Mouse (Mus musculus): ENCODE measurements at regions not wholly inside any gene's neighbourhood (a gene's known extent, or its start where the extent isn't known, plus 50 kb on each side); places are given as distances from the start of the nearest gene placed in this dataset.

GRCm38 (mm10) chr1:35579992-35580391 is 488.2 kb upstream of the Hs6st1 start:
- Histone ChIP-seq H3K9me3 (ENCODE audit: low read length) (no peaks in the 10 kb centered on the region), H3K36me3 (ENCODE audit: insufficient read depth, low read length) (no peaks in the 10 kb centered on the region), H3K4me3 (replicated peaks; ENCODE audit: low read length) (no peak overlapping the region), H3K4me1 (replicated peaks; ENCODE audit: low read depth, low read length) (no peaks in the 10 kb centered on the region), H3K27me3 (ENCODE audit: insufficient read depth, low read length) (no peaks in the 10 kb centered on the region)
- TF ChIP-seq POU5F1 (IDR thresholded peaks at IDR 0.05; ENCODE audit: borderline replicate concordance, low read length) (no peak), CTCF (conservative IDR thresholded peaks at IDR 0.05; ENCODE audit: low read length) (no peak), NANOG (IDR thresholded peaks at IDR 0.05; ENCODE audit: borderline replicate concordance, low read length) (no peak)

GRCm38 (mm10) chr1:35580474-35580873 is 487.7 kb upstream of the Hs6st1 start:
- no peak for TF ChIP-seq CTCF (conservative IDR thresholded peaks at IDR 0.05; ENCODE audit: low read length)
- TF ChIP-seq NANOG (IDR thresholded peaks at IDR 0.05; ENCODE audit: borderline replicate concordance, low read length) = no peak
- TF ChIP-seq POU5F1 (IDR thresholded peaks at IDR 0.05; ENCODE audit: borderline replicate concordance, low read length) = no peak
- H3K36me3 ChIP-seq (ENCODE audit: insufficient read depth, low read length) = no peaks in the 10 kb centered on the region
- H3K9me3 ChIP-seq (ENCODE audit: low read length) = no peaks in the 10 kb centered on the region
- H3K27me3 ChIP-seq (ENCODE audit: insufficient read depth, low read length) = no peaks in the 10 kb centered on the region
- H3K4me1 ChIP-seq (replicated peaks; ENCODE audit: low read depth, low read length) = no peaks in the 10 kb centered on the region
- H3K4me3 ChIP-seq (replicated peaks; ENCODE audit: low read length) = no peak overlapping the region

GRCm38 (mm10) chr1:35587900-35588299 is 480.3 kb upstream of the Hs6st1 start:
- Histone ChIP-seq H3K27me3 (ENCODE audit: insufficient read depth, low read length) (no peaks in the 10 kb centered on the region), H3K4me1 (replicated peaks; ENCODE audit: low read depth, low read length) (no peaks in the 10 kb centered on the region), H3K4me3 (replicated peaks; ENCODE audit: low read length) (no peak overlapping the region), H3K9me3 (ENCODE audit: low read length) (no peaks in the 10 kb centered on the region), H3K36me3 (ENCODE audit: insufficient read depth, low read length) (no peaks in the 10 kb centered on the region)
- TF ChIP-seq NANOG (IDR thresholded peaks at IDR 0.05; ENCODE audit: borderline replicate concordance, low read length) (no peak), POU5F1 (IDR thresholded peaks at IDR 0.05; ENCODE audit: borderline replicate concordance, low read length) (no peak), CTCF (conservative IDR thresholded peaks at IDR 0.05; ENCODE audit: low read length) (no peak)

DNA sequence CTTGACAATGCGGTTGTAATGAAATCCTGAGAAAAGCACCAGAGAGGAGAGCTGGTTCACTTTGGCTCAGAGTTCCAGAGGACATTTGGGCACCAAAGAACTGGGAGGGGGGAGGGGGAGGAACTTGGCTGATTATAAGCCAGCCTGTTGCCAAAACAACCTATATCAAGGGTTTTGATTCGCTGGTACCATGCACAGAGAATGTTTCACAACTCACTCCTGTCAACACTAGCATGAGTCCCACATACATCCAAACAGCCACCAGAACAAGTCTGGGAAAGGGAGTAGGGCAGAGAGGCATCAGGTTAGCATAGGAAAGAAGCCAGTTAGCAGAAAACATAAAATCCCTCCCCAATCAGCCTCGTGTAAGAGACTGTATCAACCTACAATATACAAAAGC is 479.3 kb upstream of the Hs6st1 start:
- TF ChIP-seq NANOG (IDR thresholded peaks at IDR 0.05; ENCODE audit: borderline replicate concordance, low read length) (no peak), POU5F1 (IDR thresholded peaks at IDR 0.05; ENCODE audit: borderline replicate concordance, low read length) (no peak), CTCF (conservative IDR thresholded peaks at IDR 0.05; ENCODE audit: low read length) (no peak)
- no peaks in the 10 kb centered on the region for H3K27me3 ChIP-seq (ENCODE audit: insufficient read depth, low read length)

GRCm38 (mm10) chr1:35600847-35601246 is 467.4 kb upstream of the Hs6st1 start:
- Histone ChIP-seq H3K4me3 (replicated peaks; ENCODE audit: low read length) (no peak overlapping the region), H3K9me3 (ENCODE audit: low read length) (no peaks in the 10 kb centered on the region), H3K36me3 (ENCODE audit: insufficient read depth, low read length) (no peaks in the 10 kb centered on the region), H3K4me1 (replicated peaks; ENCODE audit: low read depth, low read length) (no peaks in the 10 kb centered on the region), H3K27me3 (ENCODE audit: insufficient read depth, low read length) (no peaks in the 10 kb centered on the region)
- no peak for TF ChIP-seq POU5F1 (IDR thresholded peaks at IDR 0.05; ENCODE audit: borderline replicate concordance, low read length)
- TF ChIP-seq CTCF (conservative IDR thresholded peaks at IDR 0.05; ENCODE audit: low read length) = no peak
- no peak for TF ChIP-seq NANOG (IDR thresholded peaks at IDR 0.05; ENCODE audit: borderline replicate concordance, low read length)

More for the DNA sequence above, 479.3 kb upstream of the Hs6st1 start:
- Histone ChIP-seq H3K4me1 (replicated peaks; ENCODE audit: low read depth, low read length) (no peaks in the 10 kb centered on the region), H3K9me3 (ENCODE audit: low read length) (no peaks in the 10 kb centered on the region), H3K4me3 (replicated peaks; ENCODE audit: low read length) (no peak overlapping the region), H3K36me3 (ENCODE audit: insufficient read depth, low read length) (no peaks in the 10 kb centered on the region)

GRCm38 (mm10) chr1:35615131-35615530 is 453.1 kb upstream of the Hs6st1 start:
- Histone ChIP-seq H3K4me1 (replicated peaks; ENCODE audit: low read depth, low read length) (no peaks in the 10 kb centered on the region), H3K4me3 (replicated peaks; ENCODE audit: low read length) (no peak overlapping the region), H3K27me3 (ENCODE audit: insufficient read depth, low read length) (no peaks in the 10 kb centered on the region), H3K36me3 (ENCODE audit: insufficient read depth, low read length) (no peaks in the 10 kb centered on the region), H3K9me3 (ENCODE audit: low read length) (peaks cover 2% of the 10 kb centered on the region; the same call in 1 of the 2 replicates)
- TF ChIP-seq CTCF (conservative IDR thresholded peaks at IDR 0.05; ENCODE audit: low read length) (no peak), NANOG (IDR thresholded peaks at IDR 0.05; ENCODE audit: borderline replicate concordance, low read length) (no peak), POU5F1 (IDR thresholded peaks at IDR 0.05; ENCODE audit: borderline replicate concordance, low read length) (no peak)

DNA sequence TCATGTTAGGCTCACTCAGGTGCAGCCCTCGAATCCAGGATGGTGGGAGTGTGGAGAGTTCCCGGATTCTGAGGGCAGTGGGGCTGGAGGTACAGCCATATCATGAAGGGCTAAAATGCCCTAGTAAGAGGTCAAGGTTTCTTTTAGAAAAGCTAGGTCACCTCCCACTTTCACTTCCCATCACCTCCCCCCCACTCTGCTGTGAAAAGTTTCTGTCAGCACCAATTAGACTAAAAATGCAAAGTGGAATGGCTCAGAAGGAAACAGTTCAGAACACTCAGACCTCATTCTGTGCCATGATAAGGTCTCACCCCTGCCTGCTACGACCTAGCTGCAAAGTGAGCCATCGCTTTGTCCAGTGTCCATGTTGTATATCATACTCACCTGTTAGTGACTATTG is 448.7 kb upstream of the Hs6st1 start:
- H3K36me3 ChIP-seq (ENCODE audit: insufficient read depth, low read length) = no peaks in the 10 kb centered on the region
- no peak overlapping the region for H3K4me3 ChIP-seq (replicated peaks; ENCODE audit: low read length)
- TF ChIP-seq CTCF (conservative IDR thresholded peaks at IDR 0.05; ENCODE audit: low read length) (no peak), NANOG (IDR thresholded peaks at IDR 0.05; ENCODE audit: borderline replicate concordance, low read length) (no peak), POU5F1 (IDR thresholded peaks at IDR 0.05; ENCODE audit: borderline replicate concordance, low read length) (no peak)
- H3K4me1 ChIP-seq (replicated peaks; ENCODE audit: low read depth, low read length) = no peaks in the 10 kb centered on the region
- H3K27me3 ChIP-seq (ENCODE audit: insufficient read depth, low read length) = no peaks in the 10 kb centered on the region
- no peaks in the 10 kb centered on the region for H3K9me3 ChIP-seq (ENCODE audit: low read length)

DNA sequence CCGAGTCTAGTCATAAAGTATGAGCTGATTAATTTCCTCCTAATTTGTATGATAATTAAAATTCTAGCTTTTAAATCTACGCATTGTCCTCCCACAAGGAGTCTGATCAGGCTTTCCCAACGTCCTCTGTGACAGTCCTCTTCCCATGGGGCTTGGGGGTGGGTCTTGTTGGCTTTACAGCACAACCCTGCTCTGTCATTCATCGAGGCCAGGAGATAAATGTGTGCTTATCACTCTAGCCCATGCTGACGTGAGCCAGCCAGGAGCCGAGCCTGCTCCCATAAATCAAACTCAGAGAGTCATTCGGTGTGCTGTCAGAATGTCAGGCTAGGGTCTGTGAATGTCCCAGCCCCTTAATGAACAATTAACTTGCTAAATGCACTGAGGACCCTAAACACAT is 425.6 kb upstream of the Hs6st1 start:
- no peak for TF ChIP-seq CTCF (conservative IDR thresholded peaks at IDR 0.05; ENCODE audit: low read length)
- no peak for TF ChIP-seq POU5F1 (IDR thresholded peaks at IDR 0.05; ENCODE audit: borderline replicate concordance, low read length)
- no peak for TF ChIP-seq NANOG (IDR thresholded peaks at IDR 0.05; ENCODE audit: borderline replicate concordance, low read length)
- H3K4me3 ChIP-seq (replicated peaks; ENCODE audit: low read length) = no peak overlapping the region
- H3K9me3 ChIP-seq (ENCODE audit: low read length) = peaks cover 8% of the 10 kb centered on the region
- no peaks in the 10 kb centered on the region for H3K27me3 ChIP-seq (ENCODE audit: insufficient read depth, low read length)
- no peaks in the 10 kb centered on the region for H3K4me1 ChIP-seq (replicated peaks; ENCODE audit: low read depth, low read length)
- no peaks in the 10 kb centered on the region for H3K36me3 ChIP-seq (ENCODE audit: insufficient read depth, low read length)

All from E14TG2a.4 (cell line).